Mouse (Mus musculus): ENCODE data around the gene Serpinb1c.

DNA sequence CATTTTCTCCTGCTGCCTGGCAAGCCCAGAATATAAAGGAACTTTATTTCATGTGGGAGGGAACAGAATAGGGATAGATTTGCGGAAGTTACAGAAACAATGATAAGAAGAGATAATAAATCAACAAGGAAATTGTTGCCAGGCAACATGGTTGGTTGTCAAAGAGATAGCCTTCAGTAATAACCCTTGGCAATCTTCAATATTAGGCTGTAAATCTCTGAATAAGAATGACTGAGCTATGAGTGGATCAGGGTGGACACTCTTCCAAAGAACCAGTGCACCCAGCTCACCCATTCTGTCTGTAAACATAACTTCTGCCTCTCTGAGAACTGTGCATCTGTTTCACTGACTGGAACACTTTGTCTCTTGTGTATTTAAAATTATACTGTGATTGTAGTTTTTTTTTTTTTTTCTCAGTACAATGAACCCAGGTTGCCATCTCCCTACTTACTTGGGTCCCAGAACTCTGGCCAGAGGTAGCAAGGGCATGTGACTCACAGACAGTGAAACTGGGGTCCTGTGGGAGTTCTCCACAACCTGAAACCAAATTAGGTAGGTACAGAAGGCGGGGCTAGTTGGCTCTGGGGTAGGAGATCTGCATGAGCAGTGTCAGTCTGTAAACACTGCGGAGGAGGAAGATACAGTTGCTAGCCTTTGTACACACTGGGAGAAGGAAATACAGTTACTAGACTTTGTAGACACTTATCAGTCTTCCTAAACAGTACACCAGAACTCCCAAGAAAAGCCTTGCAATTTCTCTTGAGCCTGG lies 66.3 kb downstream of the Serpinb1c start:
- TF ChIP-seq CTCF (IDR thresholded peaks at IDR 0.05; ENCODE audit: extremely low read depth, insufficient read length, insufficient replicate concordance, low read depth, low read length) = no peak
- TF ChIP-seq POLR2A (IDR thresholded peaks at IDR 0.05; ENCODE audit: low read depth, low read length) = no peak

Measured in small intestine, adult 2 months (tissue).